Mouse (Mus musculus): ENCODE measurements at regions not wholly inside any gene's neighbourhood (a gene's known extent, or its start where the extent isn't known, plus 50 kb on each side); places are given as distances from the start of the nearest gene placed in this dataset.

- DNase-seq (ENCODE audit: low read depth) = no peak
- no peak for TF ChIP-seq POLR2A (IDR thresholded peaks at IDR 0.05; ENCODE audit: borderline replicate concordance, extremely low read depth, insufficient read depth, insufficient read length, poor library complexity, severe bottlenecking)
- TF ChIP-seq CTCF (IDR thresholded peaks at IDR 0.05; ENCODE audit: borderline replicate concordance, extremely low read depth, insufficient read depth, insufficient read length) = no peak
Measured at GRCm38 (mm10) chrX:158709811-158710210, 500.3 kb upstream of the Rps6ka3 start.

- TF ChIP-seq CTCF (IDR thresholded peaks at IDR 0.05; ENCODE audit: borderline replicate concordance, extremely low read depth, insufficient read depth, insufficient read length) (no peak), POLR2A (IDR thresholded peaks at IDR 0.05; ENCODE audit: borderline replicate concordance, extremely low read depth, insufficient read depth, insufficient read length, poor library complexity, severe bottlenecking) (no peak)
- DNase-seq (ENCODE audit: low read depth) = peak; percentile 70
Measured at GRCm38 (mm10) chrX:158744738-158745137, 465.4 kb upstream of the Rps6ka3 start.

GRCm38 (mm10) chrX:158745766-158746541 lies 464.2 kb upstream of the Rps6ka3 start:
- peak; percentile 31 for DNase-seq (ENCODE audit: low read depth)
- TF ChIP-seq POLR2A (IDR thresholded peaks at IDR 0.05; ENCODE audit: borderline replicate concordance, extremely low read depth, insufficient read depth, insufficient read length, poor library complexity, severe bottlenecking) = no peak
- TF ChIP-seq CTCF (IDR thresholded peaks at IDR 0.05; ENCODE audit: borderline replicate concordance, extremely low read depth, insufficient read depth, insufficient read length) = no peak

Data from brain, embryonic 14.5 days (tissue).